Mouse (Mus musculus) G1E (cell line): ENCODE measurements around the gene Zc3h7b.
"Not testable (repeated sequence)": the region's sequence is repeated elsewhere in the genome, so short reads cannot be mapped to it uniquely, and the experiment has no call there.

Experiments
- CTCF ChIP-seq: IDR thresholded peaks from 2 replicates; pipeline ENCODE4 v1.5.1; 2012; ENCODE audit warnings: low read depth, low read length, inconsistent platforms, mixed read lengths
- GATA1 ChIP-seq: IDR thresholded peaks from 2 replicates; pipeline ENCODE4 v1.6.1; 2012; ENCODE audit warnings: borderline replicate concordance, low read length, inconsistent platforms, mixed read lengths
- GATA2 ChIP-seq: IDR thresholded peaks from 2 replicates; pipeline ENCODE4 v1.6.1; 2012; ENCODE audit warnings: low read depth, low read length, inconsistent platforms, borderline replicate concordance
- TAL1 ChIP-seq: conservative IDR thresholded peaks from 2 replicates; pipeline ENCODE4 v1.6.1; 2012; ENCODE audit warnings: low read depth, low read length, inconsistent platforms, mixed read lengths

DNA sequence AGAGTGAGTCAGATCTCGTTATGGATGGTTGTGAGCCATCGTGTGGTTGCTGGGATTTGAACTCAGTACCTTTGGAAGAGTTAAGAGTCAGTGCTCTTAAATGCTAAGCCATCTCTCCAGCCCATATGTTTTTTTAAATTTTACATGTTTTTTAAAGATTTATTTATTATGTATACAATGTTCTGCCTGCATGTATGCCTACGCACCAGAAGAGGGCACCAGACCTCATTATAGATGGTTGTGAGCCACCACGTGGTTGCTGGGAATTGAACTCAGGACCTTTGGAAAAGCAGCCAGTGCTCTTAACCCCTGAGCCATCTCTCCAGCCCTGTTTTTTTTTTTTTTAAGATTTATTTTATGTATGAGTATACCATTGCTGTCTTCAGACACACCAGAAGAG is 43.5 kb upstream of the Zc3h7b start:
- TF ChIP-seq CTCF, GATA1, GATA2, TAL1: not testable (repeated sequence)
